Mouse (Mus musculus) kidney, adult 2 months (tissue): ENCODE data around the gene Prcp. TPM values are rescaled to one million over a fixed set of nuclear protein-coding genes. Genes with fewer than 3 reads are reported as not detected.
A peak's percentile ranks its signal among the peaks of the same experiment; 100 is the strongest.

Experiments used
- DNase-seq: peaks from one replicate; pipeline ENCODE4 v3.0.0; 2021
- H3K27ac ChIP-seq: fragments of 200-500 bp; 2 replicates; pipeline ENCODE4 v1.5.1; 2012; ENCODE audit warnings: low read depth, low read length, control low read depth, inconsistent platforms; ENCODE audit not compliant: insufficient read depth
- H3K27me3 ChIP-seq: fragments of 200-500 bp; replicated peaks from 2 replicates; pipeline ENCODE4 v1.6.1; 2012; ENCODE audit warnings: mild to moderate bottlenecking, moderate library complexity, low read length, inconsistent platforms; ENCODE audit not compliant: control insufficient read depth, insufficient read depth
- H3K36me3 ChIP-seq: fragments of 200-500 bp; 2 replicates; pipeline ENCODE4 v1.6.1; 2012; ENCODE audit warnings: mild to moderate bottlenecking, moderate library complexity, low read length, inconsistent platforms; ENCODE audit not compliant: control insufficient read depth, insufficient read depth
- H3K4me1 ChIP-seq: fragments of 200-500 bp; 2 replicates; pipeline ENCODE4 v1.6.1; 2011; ENCODE audit warnings: low read length; ENCODE audit not compliant: control insufficient read depth, insufficient read depth
- H3K4me3 ChIP-seq: fragments of 200-500 bp; 2 replicates; pipeline ENCODE4 v1.5.1; 2011; ENCODE audit warnings: mild to moderate bottlenecking, low read depth, low read length, control low read depth; ENCODE audit not compliant: insufficient read depth
- CTCF ChIP-seq: fragments of 200-500 bp; conservative IDR thresholded peaks from 2 replicates; pipeline ENCODE4 v1.5.1; 2011; ENCODE audit warnings: low read depth, mild to moderate bottlenecking, control low read depth, low read length, moderate library complexity, mixed read lengths; ENCODE audit not compliant: insufficient read depth, insufficient read length
- POLR2A ChIP-seq: fragments of 200-500 bp; IDR thresholded peaks from one replicate; pipeline ENCODE4 v1.6.1; 2011; ENCODE audit warnings: low read depth, low read length, control low read depth
- WGBS: fragments of 180-500 bp; shearing (Covaris S2); methylation state at CpG from one replicate; pipeline ENCODE4 v1.1.7; 2018; 5-methylcytosine and 5-hydroxymethylcytosine counted together
- polyA plus RNA-seq: library from polyadenylated mRNA; depleted of rRNA; stranded (reverse); fragments of >200 nt; gene quantifications from 2 replicates; pipeline ENCODE4 v1.2.3, GENCODE M21; 2012; rRNA removed

Prcp gene
- 37.2 TPM in 2 replicates for polyA plus RNA-seq

GRCm38 (mm10) chr7:92874116-92874675 lies at the start of gene Prcp, which contains the start of gene Ddias:
TSS of gene Prcp (plus strand) at chr7:92874470.
TSS of gene Ddias (minus strand) at chr7:92874247.
- Histone ChIP-seq H3K27ac (peak within 1 kb of the TSS; percentile 88), H3K4me1 (peaks cover 10% of the 10 kb centered on the region; the same call in 1 of the 2 replicates), H3K36me3 (no peaks in the 10 kb centered on the region), H3K4me3 (peak within 1 kb of the TSS; percentile 85), H3K27me3 (no peaks in the 10 kb centered on the region)
- peak; percentile 97 for DNase-seq
- under 1% methylated on average over 53 of the region's 53 CpGs for WGBS
- TF ChIP-seq POLR2A = no peak
- TF ChIP-seq CTCF = peak; percentile 89

DNA sequence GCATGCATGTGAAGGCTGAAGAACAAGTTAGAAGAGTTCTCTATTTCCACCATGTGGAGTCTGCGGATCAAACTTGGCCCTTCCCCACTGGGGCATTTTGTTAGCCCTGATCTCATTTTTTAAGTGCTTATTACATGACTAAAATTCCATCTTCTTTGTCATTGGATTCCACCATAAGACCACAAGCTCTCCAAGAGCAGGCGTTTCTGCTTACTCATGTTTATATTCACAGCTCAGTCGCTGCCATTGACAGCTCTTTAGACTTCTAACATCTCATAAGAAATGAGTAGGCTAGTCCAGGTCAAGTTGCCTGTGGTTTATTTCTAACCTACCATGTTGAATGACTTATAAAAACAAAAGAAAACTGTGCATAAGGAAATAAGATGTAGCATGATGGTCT lies 48.0 kb upstream of the Prcp start:
- Histone ChIP-seq H3K27ac (no peak overlapping the region), H3K27me3 (no peaks in the 10 kb centered on the region), H3K4me1 (no peaks in the 10 kb centered on the region), H3K36me3 (no peaks in the 10 kb centered on the region), H3K4me3 (no peak overlapping the region)
- DNase-seq = no peak
- WGBS = 85% methylated on average over 3 of the region's 3 CpGs
- TF ChIP-seq POLR2A = no peak
- no peak for TF ChIP-seq CTCF

DNA sequence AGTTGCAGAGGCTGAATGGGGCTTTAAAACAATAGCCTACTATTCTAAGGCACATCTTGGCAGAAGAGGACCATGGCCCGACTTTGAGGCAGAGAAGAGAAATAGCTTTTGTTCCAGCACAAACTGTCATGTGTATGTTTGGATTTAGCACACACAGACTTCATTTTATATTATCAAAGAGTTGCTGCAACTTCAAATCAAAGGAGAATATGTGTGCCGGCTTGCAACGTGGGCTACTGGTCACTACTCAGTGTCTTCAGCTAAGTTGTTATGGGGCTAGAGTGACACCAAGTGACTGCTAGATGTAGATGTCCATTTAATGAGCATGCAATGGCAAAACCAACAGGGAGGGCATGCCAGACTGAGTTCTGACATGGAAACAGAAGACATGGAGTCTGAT lies 46.3 kb upstream of the Prcp start:
- no peak overlapping the region for H3K27ac ChIP-seq
- TF ChIP-seq CTCF (peak; percentile 58), POLR2A (no peak)
- H3K36me3 ChIP-seq = no peaks in the 10 kb centered on the region
- no peaks in the 10 kb centered on the region for H3K27me3 ChIP-seq
- H3K4me3 ChIP-seq = no peak overlapping the region
- DNase-seq = peak; percentile 35
- H3K4me1 ChIP-seq = no peaks in the 10 kb centered on the region
- 37% methylated on average over 3 of the region's 3 CpGs for WGBS

GRCm38 (mm10) chr7:92832395-92832794 lies 41.9 kb upstream of the Prcp start:
- 87% methylated on average over 6 of the region's 6 CpGs for WGBS
- no peak for TF ChIP-seq CTCF
- TF ChIP-seq POLR2A = no peak
- no peaks in the 10 kb centered on the region for H3K27me3 ChIP-seq

GRCm38 (mm10) chr7:92834391-92834790 lies 39.9 kb upstream of the Prcp start:
- no peaks in the 10 kb centered on the region for H3K4me1 ChIP-seq
- H3K27me3 ChIP-seq = no peaks in the 10 kb centered on the region
- WGBS = 88% methylated on average over 2 of the region's 2 CpGs
- DNase-seq = no peak
- no peak overlapping the region for H3K4me3 ChIP-seq
- no peaks in the 10 kb centered on the region for H3K36me3 ChIP-seq
- H3K27ac ChIP-seq = no peak overlapping the region
- TF ChIP-seq CTCF = no peak

More at GRCm38 (mm10) chr7:92832395-92832794, 41.9 kb upstream of the Prcp start:
- Histone ChIP-seq H3K27ac (no peak overlapping the region), H3K36me3 (no peaks in the 10 kb centered on the region), H3K4me3 (no peak overlapping the region), H3K4me1 (no peaks in the 10 kb centered on the region)
- DNase-seq = no peak

- DNase-seq = no peak
- Histone ChIP-seq H3K36me3 (no peaks in the 10 kb centered on the region), H3K27me3 (no peaks in the 10 kb centered on the region), H3K4me1 (no peaks in the 10 kb centered on the region), H3K4me3 (no peak overlapping the region), H3K27ac (no peak overlapping the region)
- WGBS = 85% methylated on average over 3 of the region's 3 CpGs
- TF ChIP-seq CTCF (no peak), POLR2A (no peak)
Measured at GRCm38 (mm10) chr7:92836447-92836846, 37.8 kb upstream of the Prcp start.

DNA sequence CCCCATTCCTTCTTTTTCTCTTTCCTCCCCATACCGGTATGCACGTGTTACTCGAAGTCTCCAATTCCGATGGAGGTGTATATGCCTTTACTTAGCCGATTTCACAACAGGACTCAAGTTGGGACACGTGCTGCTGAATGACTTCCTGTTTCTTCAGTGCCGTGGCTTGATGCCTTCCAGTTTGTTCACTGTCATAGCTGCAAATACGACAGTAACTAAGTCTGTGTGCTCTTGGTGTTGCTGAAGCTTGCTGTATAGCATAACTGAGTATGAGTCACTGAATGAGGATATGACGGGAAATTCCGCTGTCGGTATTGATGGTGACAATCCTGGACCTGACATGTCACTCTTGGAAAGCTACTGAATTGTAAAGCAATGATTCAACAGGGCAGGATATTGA lies 37.0 kb upstream of the Prcp start:
- TF ChIP-seq POLR2A (no peak), CTCF (no peak)
- 73% methylated on average over 11 of the region's 11 CpGs for WGBS
- no peak overlapping the region for H3K27ac ChIP-seq
- no peak for DNase-seq
- H3K36me3 ChIP-seq = no peaks in the 10 kb centered on the region
- H3K4me1 ChIP-seq = no peaks in the 10 kb centered on the region
- no peak overlapping the region for H3K4me3 ChIP-seq
- no peaks in the 10 kb centered on the region for H3K27me3 ChIP-seq
